Mouse (Mus musculus): Measurements from ENCODE around the gene Rcc1l.

The Rcc1l gene

GRCm38 (mm10) chr5:134176169-134176881 is at the start of gene Rcc1l:
Gene Rcc1l, minus strand, starts transcription at chr5:134176774.
- no peak for DNase-seq (ENCODE audit: low read depth, low spot score)

DNA sequence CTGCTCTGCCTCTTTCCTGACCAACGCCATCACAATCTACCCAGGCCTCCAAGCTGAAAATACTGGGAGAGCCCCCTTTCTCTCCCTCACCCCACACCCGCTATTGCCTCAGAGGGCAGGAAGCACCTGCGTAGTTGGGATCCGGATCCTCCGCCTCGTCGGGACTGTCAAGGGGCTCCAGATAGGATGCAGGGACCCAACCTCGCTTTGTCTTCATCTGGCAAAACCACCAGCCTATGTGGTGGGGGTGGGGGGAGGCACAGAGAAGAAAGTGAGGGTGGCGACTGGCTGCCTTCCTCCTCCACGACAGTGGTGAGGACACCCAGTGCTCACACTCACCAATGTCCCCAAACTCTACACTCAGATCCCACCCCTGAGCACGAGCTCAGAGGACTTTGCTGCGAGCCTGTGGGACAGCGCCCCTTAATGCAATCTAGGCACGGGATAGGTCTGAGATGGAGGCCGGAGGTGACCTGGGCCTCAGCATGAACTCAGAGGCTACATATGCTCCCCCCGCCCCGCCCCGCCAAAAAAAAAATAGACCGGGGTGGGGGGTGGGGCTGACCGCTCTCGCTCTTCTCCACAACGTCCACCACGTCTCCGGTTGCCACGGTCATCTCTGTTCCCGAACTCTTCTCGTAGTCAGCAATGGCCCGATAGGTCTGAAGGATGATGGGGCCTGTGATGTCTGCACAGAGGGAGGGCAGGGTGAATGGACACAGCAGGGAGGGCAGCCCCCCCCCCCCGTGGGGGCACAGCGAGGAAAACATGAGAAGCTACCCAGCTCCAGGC is 48.7 kb upstream of the Rcc1l start:
- DNase-seq (ENCODE audit: low read depth, low spot score) = no peak

DNA sequence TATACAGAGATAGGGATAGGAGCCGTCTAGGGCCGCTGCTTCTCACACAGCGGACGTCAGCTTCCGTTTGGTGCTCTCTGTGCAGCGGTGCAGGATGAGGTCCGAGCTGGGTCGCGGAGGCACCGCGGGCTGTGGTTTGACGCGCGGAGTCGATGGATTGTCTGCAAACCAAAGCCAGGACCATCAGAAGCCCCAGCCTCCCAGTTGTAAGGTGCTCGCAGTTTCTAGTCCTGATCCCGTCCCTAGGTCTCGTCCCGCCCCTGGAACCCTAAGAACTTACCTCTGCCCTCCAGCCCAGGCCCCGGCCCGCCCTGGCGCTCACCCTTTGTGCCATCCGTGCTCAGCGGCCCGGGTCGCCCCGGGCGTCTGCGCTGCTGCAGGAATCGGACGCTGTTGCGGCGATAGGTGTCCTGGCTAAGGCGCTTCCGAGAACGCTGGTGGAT is 45.2 kb upstream of the Rcc1l start:
- no peak for DNase-seq (ENCODE audit: low read depth, low spot score)

- no peak for DNase-seq (ENCODE audit: low read depth, low spot score)
These were observed 44.7 kb upstream of the Rcc1l start for GRCm38 (mm10) chr5:134221278-134221677.

DNA sequence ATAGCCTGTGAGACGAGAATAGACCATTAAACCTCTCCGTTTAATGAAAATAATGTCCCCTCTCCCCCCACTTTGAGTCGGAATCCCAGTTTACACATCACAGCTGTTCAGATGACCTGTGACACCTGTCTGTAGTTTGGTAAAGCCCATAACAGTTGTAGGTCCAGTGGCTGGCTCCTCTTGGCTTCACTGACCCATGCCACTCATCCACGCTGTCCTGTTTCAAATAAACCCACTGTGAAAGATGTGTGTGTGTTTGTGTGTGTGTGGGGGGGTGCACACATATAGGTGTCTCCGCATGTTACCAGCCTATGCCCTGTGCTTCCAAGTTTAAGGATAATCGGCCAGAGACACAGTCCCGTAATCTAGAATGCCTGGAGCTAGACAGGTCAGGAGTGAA is 41.3 kb upstream of the Rcc1l start:
- DNase-seq (ENCODE audit: low read depth, low spot score) = no peak

DNA sequence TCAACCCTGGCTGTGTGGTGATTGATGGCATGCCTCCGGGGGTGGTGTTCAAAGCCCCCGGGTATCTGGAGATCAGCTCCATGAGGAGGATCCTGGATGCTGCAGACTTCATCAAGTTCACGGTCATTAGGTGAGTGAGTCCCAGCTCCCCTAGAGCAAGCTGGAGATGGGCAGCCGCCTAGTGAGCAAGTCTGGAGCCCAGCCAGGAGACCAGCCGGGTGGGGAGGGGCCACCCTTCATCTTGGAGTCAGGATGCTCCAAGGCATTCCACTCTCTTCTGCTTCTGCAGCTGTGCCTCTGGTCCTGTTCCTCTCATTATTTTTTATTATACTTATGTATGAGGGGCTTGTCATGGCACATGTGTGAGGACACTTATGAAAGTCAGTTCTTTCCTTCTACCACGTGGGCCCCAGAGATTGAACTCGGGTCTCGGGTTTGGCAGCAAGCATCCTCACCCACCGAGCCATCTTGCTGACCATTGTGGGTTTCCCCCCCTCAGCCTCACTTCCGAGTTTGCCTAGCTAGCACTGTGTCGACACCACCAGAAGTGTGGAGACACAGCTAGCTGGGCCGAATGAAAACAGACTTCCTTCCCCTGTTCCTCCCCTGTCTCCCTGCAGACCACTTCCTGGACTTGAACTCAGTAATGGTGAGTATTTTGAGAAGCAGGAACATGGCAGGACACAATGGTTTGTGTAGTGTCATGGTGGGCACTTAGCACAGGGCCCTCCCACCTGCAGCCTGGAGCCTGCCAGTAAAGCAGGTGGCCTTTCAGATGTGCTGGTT is 37.6 kb upstream of the Rcc1l start:
- no peak for DNase-seq (ENCODE audit: low read depth, low spot score)

DNA sequence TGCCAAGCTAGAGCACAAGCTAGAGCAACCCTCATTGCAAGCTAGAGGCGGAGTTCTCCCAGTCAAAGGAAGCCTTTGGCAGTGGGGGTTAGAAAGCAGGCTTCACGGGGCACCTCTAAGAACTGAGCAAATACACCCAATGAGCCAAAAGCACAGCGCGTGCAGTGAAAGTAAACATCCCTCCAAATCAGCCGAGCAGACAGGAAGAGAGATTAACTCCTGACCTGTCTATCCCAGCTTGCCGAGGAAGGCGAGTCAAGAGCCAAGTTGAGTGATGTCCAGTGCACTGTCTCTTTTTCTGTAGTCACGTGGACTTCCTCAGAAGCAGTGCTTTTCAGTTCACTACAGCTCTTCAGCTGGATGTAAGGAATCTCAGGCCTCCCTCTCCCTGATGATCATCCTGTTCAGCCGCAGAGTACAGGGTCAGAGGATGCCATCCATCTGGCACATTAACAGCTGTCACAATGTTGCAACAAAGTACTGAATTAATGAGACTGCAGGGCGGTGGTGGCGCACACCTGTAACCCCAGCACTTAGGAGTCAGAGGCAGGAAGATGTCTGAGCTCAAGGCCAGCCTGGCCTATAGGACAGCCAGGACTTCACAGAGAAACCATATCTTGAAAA is 33.5 kb upstream of the Rcc1l start:
- DNase-seq (ENCODE audit: low read depth, low spot score) = no peak

- no peak for DNase-seq (ENCODE audit: low read depth, low spot score)
These were observed 30.1 kb upstream of the Rcc1l start for GRCm38 (mm10) chr5:134206721-134207120.

- DNase-seq (ENCODE audit: low read depth, low spot score) = no peak
These were observed 17.1 kb upstream of the Rcc1l start for GRCm38 (mm10) chr5:134193664-134194063.

DNA sequence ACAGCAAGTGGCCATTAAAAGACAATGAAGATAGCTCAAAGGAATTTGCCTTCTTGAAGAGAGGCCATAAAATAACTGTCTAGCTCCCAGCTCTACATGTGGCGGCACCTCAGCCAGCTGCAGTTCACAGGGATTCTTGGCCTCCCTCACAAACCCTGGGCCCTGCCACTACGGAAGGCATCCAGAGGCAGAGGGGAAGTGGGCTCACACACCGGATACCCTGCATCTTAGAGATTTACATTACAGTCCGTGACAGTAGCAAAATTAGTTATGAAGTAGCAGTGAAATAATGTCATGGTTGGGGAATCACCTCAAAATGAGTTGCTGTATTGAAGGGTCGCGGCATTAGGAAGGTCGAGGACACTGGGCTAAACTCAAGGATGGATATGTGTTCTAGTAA is 12.0 kb upstream of the Rcc1l start:
- DNase-seq (ENCODE audit: low read depth, low spot score) = no peak

- no peak for DNase-seq (ENCODE audit: low read depth, low spot score)
These were observed 10.6 kb upstream of the Rcc1l start for GRCm38 (mm10) chr5:134186961-134187731.

- DNase-seq (ENCODE audit: low read depth, low spot score) = no peak
These were observed 9.5 kb upstream of the Rcc1l start for GRCm38 (mm10) chr5:134186059-134186458.

DNA sequence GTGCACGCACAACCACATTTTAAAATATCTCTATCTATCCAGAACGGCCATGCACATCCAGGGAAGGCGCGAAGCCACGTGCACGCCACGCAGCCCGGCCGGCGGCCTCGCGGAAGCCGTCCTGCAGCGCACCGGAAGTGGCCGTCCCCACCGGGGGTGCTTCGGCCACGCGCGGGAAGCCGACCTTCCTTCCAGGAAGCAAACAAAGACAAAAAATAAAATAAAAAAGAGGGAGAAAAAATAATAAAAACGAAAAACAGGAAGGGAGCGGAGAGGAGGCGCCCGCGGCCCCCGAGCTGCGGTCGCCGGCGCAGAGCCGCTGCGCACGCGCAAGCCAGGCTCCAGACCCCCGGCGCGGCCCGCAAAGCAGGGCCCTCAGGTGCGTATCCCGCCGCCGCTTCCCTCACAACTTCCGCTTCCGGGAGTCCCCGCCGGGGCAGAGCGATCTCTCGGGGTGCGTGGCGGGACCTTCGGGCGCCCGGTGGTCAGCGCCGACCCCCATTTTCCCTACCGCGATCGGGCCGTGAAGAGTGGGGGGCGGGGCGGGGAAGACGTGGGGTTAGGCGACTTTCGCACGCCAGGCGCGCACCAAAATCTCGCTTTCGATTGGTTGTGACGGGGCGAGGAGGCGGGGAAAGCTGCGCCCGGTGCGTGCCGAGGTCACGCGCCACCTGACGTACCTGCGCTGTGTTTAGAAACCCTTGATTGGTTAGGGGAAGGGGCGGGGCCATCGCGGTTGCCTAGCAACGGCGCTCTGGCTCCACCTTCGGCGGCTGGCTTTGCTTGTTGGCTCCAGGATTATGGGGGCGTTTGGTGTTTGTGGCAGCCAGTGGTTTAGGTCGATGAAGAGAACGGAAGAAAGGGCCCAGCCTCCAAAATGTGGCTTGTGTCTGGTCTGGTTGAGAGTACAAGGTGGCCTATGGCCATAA is 7.6 kb upstream of the Rcc1l start, which contains the start of gene Gtf2ird2:
Gene Gtf2ird2 (plus strand): TSS at position 140 of the 929 bp plus-strand sequence.
- peak; percentile 94 for DNase-seq (ENCODE audit: low read depth, low spot score)

DNA sequence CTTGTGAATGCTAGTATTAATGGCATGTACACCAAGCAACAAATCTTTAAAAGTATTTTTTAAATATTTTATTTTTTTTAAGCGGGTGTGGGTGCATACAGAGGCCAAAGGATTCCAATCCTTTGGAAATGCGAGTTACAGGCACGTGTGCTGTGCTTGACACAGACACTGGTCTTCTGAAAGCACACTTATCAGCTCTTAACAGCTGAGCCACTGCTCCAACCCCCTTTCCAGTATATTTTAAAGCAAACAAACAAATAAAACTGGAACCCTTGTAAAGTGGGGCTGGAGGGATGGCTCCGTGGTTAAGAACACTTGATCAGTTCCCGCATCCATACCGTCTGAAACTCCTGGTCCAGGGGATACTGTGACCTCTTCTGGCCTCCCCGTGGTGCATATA is 6.6 kb upstream of the Rcc1l start:
- no peak for DNase-seq (ENCODE audit: low read depth, low spot score)

DNA sequence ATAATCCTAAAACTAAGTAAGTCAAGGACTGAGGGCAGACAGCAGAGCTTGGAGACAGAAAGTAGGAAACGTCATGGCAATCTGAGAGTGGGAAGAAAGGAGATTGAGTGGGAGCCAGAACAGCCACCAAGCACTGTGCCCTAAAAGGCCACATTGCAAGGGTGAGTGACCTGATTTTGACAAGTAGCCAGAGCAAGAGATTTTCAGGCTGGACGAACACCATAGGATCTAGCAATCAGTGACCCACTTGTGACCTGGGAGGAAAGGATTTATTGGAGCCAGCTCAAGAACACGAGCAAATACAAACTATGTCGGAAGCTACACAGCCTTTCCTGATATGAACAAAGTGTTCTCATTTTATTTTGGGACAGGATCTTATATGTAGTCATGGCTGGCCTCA is 6.2 kb upstream of the Rcc1l start:
- no peak for DNase-seq (ENCODE audit: low read depth, low spot score)

DNA sequence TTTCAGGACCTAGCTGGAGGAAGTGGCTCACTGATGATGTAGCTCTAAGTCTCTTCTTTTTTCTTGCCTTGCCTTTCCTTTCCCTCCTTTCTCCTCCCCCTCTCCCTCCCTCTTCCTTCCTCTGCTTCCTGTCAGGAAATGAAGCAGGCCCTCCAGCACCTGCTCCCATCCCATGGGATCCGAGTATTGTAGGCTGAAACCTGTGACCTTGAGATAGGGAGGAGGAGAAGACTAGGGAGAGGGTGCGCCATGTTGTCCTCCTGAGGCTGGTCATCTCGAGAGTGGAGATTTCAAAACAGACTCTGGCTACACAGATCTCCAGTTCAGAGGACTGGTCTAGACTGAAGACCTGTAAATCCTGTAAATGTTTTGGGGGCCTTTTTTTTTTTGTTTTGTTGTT is 5.6 kb upstream of the Rcc1l start:
- DNase-seq (ENCODE audit: low read depth, low spot score) = no peak

GRCm38 (mm10) chr5:134179871-134180270 is 3.3 kb upstream of the Rcc1l start:
- DNase-seq (ENCODE audit: low read depth, low spot score) = no peak

- no peak for DNase-seq (ENCODE audit: low read depth, low spot score)
These were observed 2.0 kb upstream of the Rcc1l start for GRCm38 (mm10) chr5:134178536-134178935.

DNA sequence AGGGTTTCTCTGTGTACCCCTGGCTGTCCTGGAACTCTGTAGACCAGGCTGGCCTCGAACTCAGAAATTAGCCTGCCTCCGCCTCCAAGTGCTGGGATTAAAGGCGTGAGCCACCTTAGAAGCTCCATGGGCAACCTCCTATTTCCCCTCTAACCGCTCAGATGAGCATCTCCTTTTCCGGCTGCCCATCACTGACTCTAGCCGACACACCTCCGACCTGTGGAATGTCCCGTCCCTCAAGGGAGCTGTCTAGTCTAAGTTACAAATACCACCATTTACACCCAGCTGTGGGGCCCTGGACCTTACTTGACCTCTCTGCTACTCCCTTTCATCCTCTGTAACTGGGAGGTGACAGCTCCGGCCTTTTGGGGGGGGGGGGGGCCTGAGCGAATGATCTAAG is 878 bp downstream of the Rcc1l start:
- DNase-seq (ENCODE audit: low read depth, low spot score) = no peak

- no peak for DNase-seq (ENCODE audit: low read depth, low spot score)
These were observed 3.4 kb downstream of the Rcc1l start for GRCm38 (mm10) chr5:134173206-134173605.
